Mouse (Mus musculus) liver (tissue): ENCODE results near the gene Spag16.
A peak's percentile ranks its signal among the peaks of the same experiment; 100 is the strongest.
"Not testable (repeated sequence)": the region's sequence is repeated elsewhere in the genome, so short reads cannot be mapped to it uniquely, and the experiment has no call there.

Experiments
- DNase-seq: peaks from one replicate; pipeline ENCODE4 v3.0.0-alpha.2; 2020; ENCODE audit warnings: mixed read lengths

Spag16 gene

GRCm38 (mm10) chr1:69826806-69827703 is at the start of gene Spag16:
TSS of gene Spag16 (plus strand) at chr1:69826970.
- DNase-seq, result peak; percentile 24

DNA sequence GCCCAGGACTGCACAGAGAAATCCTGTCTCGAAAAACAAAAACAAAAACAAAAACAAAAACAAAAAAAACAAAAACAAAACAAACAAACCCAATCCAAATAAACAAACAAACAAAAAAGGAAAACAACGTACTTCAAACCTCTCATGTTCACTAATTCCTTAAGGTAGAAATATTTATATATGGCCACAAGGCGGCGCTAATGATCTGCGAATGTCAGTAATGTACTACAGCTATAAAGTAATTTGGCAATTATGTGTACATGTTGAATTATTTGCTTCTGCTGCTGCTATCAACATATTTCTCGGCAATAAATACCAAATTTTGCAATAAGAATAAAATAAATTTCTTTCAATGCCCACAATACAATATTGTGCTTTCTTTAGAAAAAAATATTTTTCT is 41.6 kb upstream of the Spag16 start:
- DNase-seq, result peak; percentile 53

DNA sequence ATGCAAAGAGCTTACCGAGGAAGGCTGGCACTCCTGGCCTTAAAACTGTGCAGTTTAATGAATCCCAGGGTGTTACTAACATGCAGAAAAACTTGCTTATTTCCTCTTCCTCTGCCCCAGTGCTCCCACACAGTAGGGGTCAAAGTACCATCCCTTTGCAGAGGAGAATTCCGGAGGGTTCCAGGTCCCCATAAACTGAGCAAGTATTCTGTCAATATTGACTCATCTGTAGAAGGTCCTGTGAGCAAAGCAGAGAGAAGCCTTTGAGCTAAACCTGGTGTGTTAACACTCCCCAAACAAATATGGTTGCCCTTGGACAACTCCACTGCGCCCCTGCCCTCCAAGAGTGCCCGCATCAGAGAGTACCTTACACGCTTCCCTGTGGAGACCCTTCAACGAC is 40.1 kb upstream of the Spag16 start:
- no peak for DNase-seq

GRCm38 (mm10) chr1:69787379-69787778 is 39.4 kb upstream of the Spag16 start:
- DNase-seq, result no peak

DNA sequence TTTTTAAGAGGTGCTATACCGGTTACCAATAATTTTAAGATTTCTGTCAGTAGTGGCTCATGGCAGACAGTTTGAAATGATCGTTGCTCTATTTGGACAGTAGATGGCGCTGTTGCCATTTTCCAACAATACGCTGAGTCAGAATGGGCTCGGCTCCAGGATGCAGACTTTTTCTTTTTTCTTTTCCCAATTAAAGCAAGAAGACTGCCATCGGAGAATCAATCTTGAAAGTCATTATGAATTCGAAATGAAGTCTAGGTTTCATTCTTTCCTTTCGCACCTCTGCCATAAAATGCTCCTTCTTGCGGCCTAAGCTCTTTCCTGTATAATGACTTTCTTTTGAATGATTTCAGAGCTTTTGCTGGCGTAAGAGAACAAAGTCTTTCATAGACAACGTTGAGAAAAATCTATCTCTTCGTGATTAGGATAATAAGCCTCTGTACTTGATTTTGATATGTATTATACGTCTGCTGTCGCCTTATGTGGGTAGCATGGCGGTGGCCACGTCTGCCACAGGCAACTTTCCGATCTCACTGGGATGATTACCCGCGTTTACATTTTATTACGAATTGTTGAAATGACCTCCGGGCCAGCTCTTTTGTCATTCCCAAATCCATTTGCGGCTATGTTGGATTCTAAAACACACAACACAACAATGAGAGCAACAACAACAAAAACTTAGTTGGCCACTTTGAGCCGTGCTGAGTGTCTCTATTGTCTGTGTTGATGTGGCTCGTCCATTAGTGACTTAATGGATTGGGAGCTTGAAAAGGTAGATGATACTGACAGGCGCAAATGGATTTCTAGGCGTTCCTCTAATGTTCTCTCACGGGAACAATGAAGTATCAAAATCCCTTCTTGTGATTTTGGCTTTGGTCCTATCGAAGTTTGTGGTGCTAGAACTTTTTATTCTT is 36.2 kb upstream of the Spag16 start:
- peak; percentile 34 for DNase-seq

DNA sequence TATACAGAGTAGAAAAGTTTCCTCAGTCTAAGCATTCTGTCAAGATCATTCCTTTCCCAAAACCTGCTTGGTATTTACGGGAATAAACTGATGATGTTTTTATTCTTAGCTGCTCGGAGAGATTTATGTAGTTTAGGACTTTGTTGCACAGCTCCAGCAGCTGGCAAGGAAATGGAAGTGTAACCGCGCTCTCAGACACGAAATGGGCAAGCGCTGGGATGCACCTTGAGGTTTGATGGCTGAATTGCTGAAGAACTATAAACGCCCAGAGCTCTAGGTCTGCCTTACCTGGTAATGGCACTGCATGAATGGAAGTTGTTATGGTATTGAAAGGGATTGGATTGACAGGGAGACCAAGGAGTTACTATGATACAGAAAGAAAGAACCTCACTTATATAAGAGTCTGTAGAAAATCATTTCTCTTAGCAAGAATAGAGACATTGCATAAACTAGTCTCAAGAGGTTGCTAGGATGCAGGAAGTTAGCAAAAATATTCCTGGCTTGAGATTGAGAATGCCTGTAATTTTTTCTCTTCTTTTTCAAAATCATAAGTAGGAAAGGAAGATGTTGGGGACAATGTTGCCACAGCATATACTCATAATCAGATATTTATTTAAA is 27.7 kb upstream of the Spag16 start:
- DNase-seq, result no peak

GRCm38 (mm10) chr1:69810161-69810560 is 16.6 kb upstream of the Spag16 start:
- no peak for DNase-seq

GRCm38 (mm10) chr1:69825635-69826034 is 1.1 kb upstream of the Spag16 start:
- DNase-seq, result not testable (repeated sequence)

GRCm38 (mm10) chr1:69828872-69829479 is 2.2 kb downstream of the Spag16 start:
- DNase-seq, result no peak

- no peak for DNase-seq
Observed at GRCm38 (mm10) chr1:69830586-69830985, 3.8 kb downstream of the Spag16 start.

DNA sequence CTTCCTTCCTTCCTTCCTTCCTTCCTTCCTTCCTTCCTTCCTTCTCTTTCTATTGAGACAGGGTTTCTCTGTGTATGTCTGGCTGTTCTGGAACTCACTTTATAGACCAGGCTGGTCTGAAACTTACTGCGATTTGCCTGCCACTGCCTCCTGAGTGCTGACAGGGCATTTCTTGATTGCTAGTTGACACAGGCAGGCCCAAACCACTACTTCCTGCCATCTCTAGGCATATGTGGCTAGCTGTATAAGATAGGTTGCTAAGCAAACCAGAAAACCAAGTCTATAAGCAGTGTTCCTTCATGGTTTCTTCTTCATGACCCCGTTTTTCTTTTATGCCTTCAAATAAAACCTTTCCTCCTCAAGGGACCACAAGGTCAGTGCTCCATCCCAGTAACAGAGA is 4.2 kb downstream of the Spag16 start:
- no peak for DNase-seq

GRCm38 (mm10) chr1:69833476-69833875 is 6.7 kb downstream of the Spag16 start:
- not testable (repeated sequence) for DNase-seq

DNA sequence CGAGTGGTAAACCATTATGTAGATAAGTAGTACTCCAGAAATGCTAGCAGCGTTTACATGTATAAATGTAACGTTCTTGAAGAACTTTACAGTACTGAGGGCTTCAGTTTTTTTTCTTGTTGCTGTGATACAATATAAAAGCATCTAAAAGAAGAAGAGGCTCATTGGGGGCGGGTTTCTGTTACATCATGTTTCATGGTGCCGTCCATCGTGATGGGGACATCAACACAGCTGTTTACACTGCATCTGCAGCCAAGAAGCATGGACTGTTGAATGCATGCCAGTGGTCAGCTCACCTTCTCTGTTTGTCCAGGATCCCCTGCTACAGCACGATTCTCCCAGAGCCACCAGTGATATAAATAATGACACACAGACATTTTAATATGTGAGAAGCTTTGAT is 26.7 kb downstream of the Spag16 start:
- DNase-seq, result no peak

DNA sequence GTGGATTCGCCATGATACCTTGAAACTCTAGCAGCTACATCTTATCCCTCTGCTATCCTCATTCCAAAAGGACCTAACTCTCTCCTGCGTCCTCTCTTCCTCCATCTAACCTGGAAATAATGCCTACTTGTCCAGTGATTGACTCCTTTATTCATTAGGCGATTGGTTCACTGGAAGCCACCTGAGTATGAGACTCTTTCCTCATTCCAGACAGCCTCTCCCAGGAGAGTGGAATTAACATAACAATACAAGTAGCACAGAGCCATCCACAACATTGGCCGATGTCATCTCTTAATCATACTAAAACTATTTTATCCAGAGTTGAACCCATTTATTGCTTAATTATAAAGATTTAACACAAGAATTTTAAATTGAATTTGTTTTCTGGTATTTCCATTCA is 41.0 kb downstream of the Spag16 start:
- no peak for DNase-seq

GRCm38 (mm10) chr1:69956606-69957005 is 129.8 kb downstream of the Spag16 start:
- DNase-seq, result no peak

GRCm38 (mm10) chr1:69996874-69997273 is 170.1 kb downstream of the Spag16 start:
- DNase-seq, result no peak

DNA sequence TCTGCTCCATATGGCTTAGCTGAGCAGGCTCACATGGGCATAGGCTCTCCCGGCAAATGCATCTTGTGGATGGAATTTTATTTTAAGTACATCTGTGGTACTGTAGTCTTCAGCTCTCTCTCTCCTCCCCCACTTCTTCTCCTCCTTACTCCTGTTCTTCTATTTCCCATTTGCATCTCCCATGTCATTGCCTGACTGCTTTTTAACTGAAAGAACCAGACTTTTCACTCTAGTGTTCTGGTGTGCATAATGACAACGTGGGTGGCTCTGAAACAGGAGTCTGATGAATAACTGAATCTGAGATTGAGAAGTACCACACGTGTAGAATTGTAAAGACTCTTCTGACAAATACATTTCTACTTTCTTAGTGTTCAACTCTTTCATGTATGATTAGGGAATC is 186.2 kb downstream of the Spag16 start:
- no peak for DNase-seq

DNA sequence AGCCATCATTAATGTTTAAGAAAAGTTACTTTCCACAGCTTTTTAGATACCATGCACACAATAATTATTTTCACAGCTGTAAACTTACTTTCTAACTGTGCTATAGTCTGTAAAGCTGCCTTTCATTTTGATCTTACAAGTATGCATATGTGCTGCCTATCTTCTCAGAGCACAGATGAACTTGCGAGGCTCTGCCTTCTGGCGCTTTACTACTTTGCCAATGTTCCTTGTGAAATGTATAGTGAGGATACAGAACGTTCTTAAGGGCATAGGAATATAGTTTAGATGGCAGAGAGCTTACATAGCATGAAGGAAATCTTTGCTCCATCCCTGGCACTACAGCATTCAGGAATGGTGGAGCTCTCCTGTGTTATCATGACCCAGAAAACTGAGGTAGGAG is 210.6 kb downstream of the Spag16 start:
- no peak for DNase-seq

GRCm38 (mm10) chr1:70067404-70067803 is 240.6 kb downstream of the Spag16 start:
- DNase-seq, result no peak

- DNase-seq, result no peak
Observed at GRCm38 (mm10) chr1:70073440-70073839, 246.7 kb downstream of the Spag16 start.

DNA sequence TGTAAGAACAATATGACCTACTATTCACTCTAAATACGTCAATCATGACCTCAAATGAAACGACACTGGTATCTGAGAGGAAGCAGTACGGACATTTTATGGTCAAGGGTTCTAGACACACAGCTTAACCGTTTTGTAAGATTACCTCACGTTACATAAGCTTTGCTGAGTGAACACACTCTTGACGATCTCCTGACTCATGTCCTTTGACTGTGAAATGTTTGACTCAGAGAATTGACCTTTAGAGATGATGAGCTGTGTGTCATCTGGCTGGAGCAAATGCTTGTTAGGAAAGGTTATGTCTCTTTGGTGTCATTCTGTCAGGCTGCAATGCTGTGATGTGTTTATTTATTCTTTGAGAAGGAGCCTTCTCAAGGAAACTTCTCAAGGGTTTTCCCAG is 252.0 kb downstream of the Spag16 start:
- no peak for DNase-seq

GRCm38 (mm10) chr1:70082208-70082878 is 255.6 kb downstream of the Spag16 start:
- no peak for DNase-seq
